ENCODE assay signal across 8 mouse cellular contexts in genomic region chr5:114607651-114608050, GRCm38 (mm10). TPM values are rescaled to one million over a fixed set of nuclear protein-coding genes. Genes with fewer than 3 reads are reported as not detected.
A peak's percentile ranks its signal among the peaks of the same experiment; 100 is the strongest.
DNase-seq lines count a peak whose midpoint lies in the region; ATAC-seq and TF ChIP-seq lines count a peak whose summit lies in the region.

No protein-coding gene starts in this region.

- H3K27me3 ChIP-seq in forebrain, embryonic 10.5 days (ENCODE audit: poor library complexity, severe bottlenecking): peaks cover 45% of the 10 kb centered on the region
- no peaks in the 10 kb centered on the region for H3K27me3 ChIP-seq in forebrain, embryonic 11.5 days (ENCODE audit: control insufficient read depth, insufficient read depth, low read length)
- no peaks in the 10 kb centered on the region for H3K27me3 ChIP-seq in hindbrain, postnatal 0 days (ENCODE audit: insufficient read depth, low read length)

- intact Hi-C loops in left cerebral cortex, postnatal 25 days (cut with DNase I): loop anchor here (2.0 to 10.0 kb wide), 3 partner anchors 41 to 293 kb away; no protein-coding TSS in a partner anchor

- no peak overlapping the region for H3K4me3 ChIP-seq in forebrain, embryonic 10.5 days
- H3K4me3 ChIP-seq in forebrain, embryonic 11.5 days (ENCODE audit: low read depth, low read length): no peak overlapping the region
- no peak overlapping the region for H3K4me3 ChIP-seq in hindbrain, postnatal 0 days (ENCODE audit: low read length)

- no peak overlapping the region for H3K4me2 ChIP-seq in forebrain, embryonic 11.5 days (ENCODE audit: low read depth, low read length, severe bottlenecking)
- H3K4me2 ChIP-seq in hindbrain, postnatal 0 days (ENCODE audit: low read depth, low read length): peak overlapping the region; percentile 27; the same call in 1 of the 2 replicates

- WGBS in forebrain, embryonic 10.5 days: 92% methylated on average over 8 of the region's 8 CpGs
- WGBS in forebrain, embryonic 11.5 days: 79% methylated on average over 8 of the region's 8 CpGs
- 18% methylated on average over 8 of the region's 8 CpGs for WGBS in hindbrain, postnatal 0 days

- no peak for TF ChIP-seq CTCF in hindbrain, postnatal 0 days (IDR thresholded peaks at IDR 0.05; ENCODE audit: low read depth)

- H3K9ac ChIP-seq in forebrain, embryonic 11.5 days (ENCODE audit: low read length): no peak overlapping the region
- H3K9ac ChIP-seq in hindbrain, postnatal 0 days (replicated peaks; ENCODE audit: low read length): no peak overlapping the region

- H3K4me1 ChIP-seq in forebrain, embryonic 10.5 days: peaks cover 81% of the 10 kb centered on the region
- H3K4me1 ChIP-seq in forebrain, embryonic 11.5 days (replicated peaks; ENCODE audit: control insufficient read depth, insufficient read depth, low read length): peaks cover 25% of the 10 kb centered on the region
- H3K4me1 ChIP-seq in hindbrain, postnatal 0 days (ENCODE audit: insufficient read depth, low read length): peaks cover 27% of the 10 kb centered on the region

- H3K27ac ChIP-seq in forebrain, embryonic 10.5 days: peak overlapping the region; percentile 32; the same call in 1 of the 2 replicates
- no peak overlapping the region for H3K27ac ChIP-seq in forebrain, embryonic 11.5 days (ENCODE audit: low read depth, low read length)
- peak overlapping the region; percentile 55 for H3K27ac ChIP-seq in hindbrain, postnatal 0 days

- H3K36me3 ChIP-seq in forebrain, embryonic 10.5 days (replicated peaks): peaks cover 22% of the 10 kb centered on the region
- no peaks in the 10 kb centered on the region for H3K36me3 ChIP-seq in forebrain, embryonic 11.5 days (ENCODE audit: control insufficient read depth, insufficient read depth, low read length)
- H3K36me3 ChIP-seq in hindbrain, postnatal 0 days (ENCODE audit: insufficient read depth, low read length): peaks cover 6% of the 10 kb centered on the region; the same call in 1 of the 2 replicates

- no peak for ATAC-seq in forebrain, embryonic 11.5 days (replicated peaks; ENCODE audit: low FRiP score)
- ATAC-seq in hindbrain, postnatal 0 days: peak; percentile 46

- H3K9me3 ChIP-seq in forebrain, embryonic 10.5 days: no peaks in the 10 kb centered on the region
- no peaks in the 10 kb centered on the region for H3K9me3 ChIP-seq in forebrain, embryonic 11.5 days (ENCODE audit: control insufficient read depth, low read length)
- H3K9me3 ChIP-seq in hindbrain, postnatal 0 days (ENCODE audit: low read length): no peaks in the 10 kb centered on the region

- DNase-seq in forebrain, embryonic 10.5 days (ENCODE audit: extremely low spot score, low spot score): no peak
- no peak for DNase-seq in forebrain, embryonic 11.5 days (ENCODE audit: low spot score)
- DNase-seq in adrenal gland, postnatal 14 days: peak; percentile 89
- peak; percentile 68 to 73 for DNase-seq in frontal cortex, postnatal 10 days (ENCODE audit: low spot score in 2 of 2)
- peak; percentile 89 for DNase-seq in hindbrain, postnatal 0 days (ENCODE audit: low spot score)
- peak; percentile 60 to 69 for DNase-seq in left cerebral cortex, postnatal 25 days (ENCODE audit: low spot score in 2 of 2)
- DNase-seq in right cerebral cortex, adult 18-20 months: peak; percentile 67
- DNase-seq in thymus, postnatal 0 days (ENCODE audit: low spot score): no peak

RNA-seq across cellular contexts. Expression of gene Fam222a, which starts 39.8 kb away (rescaled TPM):
- polyA plus RNA-seq in forebrain, embryonic 10.5 days (2016; fragmentation: Nextera tagmentation; extraction: Ambion mirVana): 3.9 and 4.1 TPM in 2 replicates
- 8.7 and 9.4 TPM in 2 replicates for polyA plus RNA-seq in forebrain, embryonic 11.5 days (2014; fragmentation: Nextera tagmentation; extraction: Ambion mirVana)
- total RNA-seq in adrenal gland, postnatal 14 days (2021): 55.8 and 77.0 TPM in 2 replicates
- 11.7 and 15.1 TPM in 2 replicates for total RNA-seq in hindbrain, postnatal 0 days (2014; rRNA removed)
- 2.8 and 2.9 TPM in 2 replicates for polyA plus RNA-seq in hindbrain, postnatal 0 days (2015; fragmentation: Nextera tagmentation; extraction: Ambion mirVana)
- 10 to 100 TPM in 1 of 2 experiments, 1 to 10 TPM in 1; 6.8 to 12.8 TPM for total RNA-seq in left cerebral cortex, postnatal 25 days (2021)
- polyA plus RNA-seq in thymus, postnatal 0 days (2015; fragmentation: Nextera tagmentation; extraction: Ambion mirVana): 1.6 and 2.3 TPM in 2 replicates

RNA-seq across cellular contexts. Expression of gene Trpv4, which starts 50.6 kb away (rescaled TPM):
- polyA plus RNA-seq in forebrain, embryonic 10.5 days (2016; fragmentation: Nextera tagmentation; extraction: Ambion mirVana): 0.17 and 0.31 TPM in 2 replicates
- polyA plus RNA-seq in forebrain, embryonic 11.5 days (2014; fragmentation: Nextera tagmentation; extraction: Ambion mirVana): 0.17 and 0.53 TPM in 2 replicates
- total RNA-seq in adrenal gland, postnatal 14 days (2021): 2.1 and 3.6 TPM in 2 replicates
- total RNA-seq in hindbrain, postnatal 0 days (2014; rRNA removed): 2.7 TPM in 2 replicates
- 3.0 and 3.4 TPM in 2 replicates for polyA plus RNA-seq in hindbrain, postnatal 0 days (2015; fragmentation: Nextera tagmentation; extraction: Ambion mirVana)
- total RNA-seq in left cerebral cortex, postnatal 25 days (2021): 1 to 10 TPM; 1.9 to 2.2 TPM
- polyA plus RNA-seq in thymus, postnatal 0 days (2015; fragmentation: Nextera tagmentation; extraction: Ambion mirVana): 1.1 TPM in 2 replicates

Comparison
In these comparisons a context has a peak if more than half of its experiments do, and no peak if none do; other contexts are left out.
1. DNase-seq: peak in adrenal gland, postnatal 14 days (single experiment), frontal cortex, postnatal 10 days (2 of 2), hindbrain, postnatal 0 days (single experiment), left cerebral cortex, postnatal 25 days (2 of 2) and right cerebral cortex, adult 18-20 months (single experiment); none in forebrain, embryonic 10.5 days (single experiment), forebrain, embryonic 11.5 days (single experiment) and thymus, postnatal 0 days (single experiment).